Mouse (Mus musculus) heart, adult 2 months (tissue): ENCODE results near the gene Manbal.

Experiments used
- CTCF ChIP-seq: fragments of 200-600 bp; IDR thresholded peaks from 2 replicates; pipeline ENCODE4 v1.8.1; 2022; ENCODE audit warnings: antibody characterized with exemption, mild to moderate bottlenecking, moderate library complexity
- EP300 ChIP-seq: fragments of 200-500 bp; IDR thresholded peaks from 2 replicates; pipeline ENCODE4 v1.6.1; 2011; ENCODE audit warnings: low read depth, low read length, control low read depth; ENCODE audit not compliant: insufficient read depth
- POLR2A ChIP-seq: fragments of 200-500 bp; IDR thresholded peaks from 2 replicates; pipeline ENCODE4 v1.6.1; 2011; ENCODE audit warnings: mild to moderate bottlenecking, low read depth, low read length, control low read depth; ENCODE audit not compliant: insufficient read depth

- no peak for TF ChIP-seq CTCF
- TF ChIP-seq POLR2A = no peak
- no peak for TF ChIP-seq EP300
These were observed 51.2 kb downstream of the Manbal start for GRCm38 (mm10) chr2:157418609-157419071.
